Comparison of ENCODE assay signal across 18 mouse cellular contexts in genomic region chr11:79967752-79968151, GRCm38 (mm10).
"Had no signal": no experiment of that assay in that cellular context is flagged by ENCODE, and none has a peak within 500 bp of the region (broad histone marks: within the 10 kb centered on the region; RNA-seq: fewer than 3 reads in every experiment).

No protein-coding gene starts in this region.

- H3K4me3 ChIP-seq: lung, embryonic 15.5 days; midbrain, embryonic 10.5 days; midbrain, embryonic 12.5 days; myocyte; neural tube, embryonic 13.5 days; neural tube, embryonic 15.5 days; stomach, embryonic 15.5 days had no signal

- H3K9ac ChIP-seq: lung, embryonic 15.5 days; midbrain, embryonic 12.5 days; neural tube, embryonic 13.5 days; neural tube, embryonic 15.5 days; stomach, embryonic 15.5 days had no signal

- H3K27ac ChIP-seq: lung, embryonic 15.5 days; midbrain, embryonic 10.5 days; midbrain, embryonic 12.5 days; neural tube, embryonic 13.5 days; neural tube, embryonic 15.5 days; stomach, embryonic 15.5 days; stomach, postnatal 0 days had no signal

- H3K4me2 ChIP-seq: lung, embryonic 15.5 days; midbrain, embryonic 12.5 days; neural tube, embryonic 13.5 days; neural tube, embryonic 15.5 days; stomach, embryonic 15.5 days had no signal

- H3K36me3 ChIP-seq: lung, embryonic 15.5 days; midbrain, embryonic 10.5 days; midbrain, embryonic 12.5 days; neural tube, embryonic 13.5 days; neural tube, embryonic 15.5 days; stomach, embryonic 15.5 days had no signal

- ATAC-seq: lung, postnatal 0 days; midbrain, embryonic 16.5 days had no signal

- DNase-seq: lung, adult 2 months; lung, postnatal 14 days; lung, postnatal 4 days; midbrain, embryonic 14.5 days; right cerebral cortex, postnatal 14 days; thymus, adult 2 months; thymus, postnatal 25 days; thymus, postnatal 4 days had no signal

- H3K27me3 ChIP-seq: stomach, embryonic 15.5 days had no signal

- H3K4me1 ChIP-seq: midbrain, embryonic 10.5 days; midbrain, embryonic 12.5 days had no signal

- H3K9me3 ChIP-seq: lung, embryonic 15.5 days; midbrain, embryonic 10.5 days; midbrain, embryonic 12.5 days; neural tube, embryonic 13.5 days; neural tube, embryonic 15.5 days; stomach, embryonic 15.5 days had no signal
